Mouse (Mus musculus): ENCODE results near the gene Ehd4. TPM values are rescaled to one million over a fixed set of nuclear protein-coding genes. Genes with fewer than 3 reads are reported as not detected.
A peak's percentile ranks its signal among the peaks of the same experiment; 100 is the strongest.

The Ehd4 gene
- total RNA-seq, 2 experiments from 2014 or later = 7.6 to 7.7 TPM

DNA sequence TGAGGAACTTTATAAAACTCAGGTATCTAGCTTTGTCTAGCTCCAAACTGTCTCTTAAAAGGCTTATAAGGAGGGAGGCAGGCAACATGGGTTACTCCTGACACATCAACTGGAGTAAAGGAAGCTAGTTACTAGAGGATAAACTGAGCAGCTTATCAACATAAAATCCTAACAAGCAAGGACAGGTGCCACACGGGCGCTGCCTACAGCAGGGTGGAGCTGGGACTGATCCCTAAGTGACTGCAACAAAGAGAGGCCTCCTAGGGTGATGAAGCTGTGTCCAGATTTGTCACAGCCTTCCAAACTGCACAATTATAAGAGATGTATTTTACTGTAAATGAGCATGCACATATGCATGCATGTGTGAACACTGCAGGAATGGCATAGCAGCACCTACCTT lies 47.0 kb downstream of the Ehd4 start:
- no peak for DNase-seq

DNA sequence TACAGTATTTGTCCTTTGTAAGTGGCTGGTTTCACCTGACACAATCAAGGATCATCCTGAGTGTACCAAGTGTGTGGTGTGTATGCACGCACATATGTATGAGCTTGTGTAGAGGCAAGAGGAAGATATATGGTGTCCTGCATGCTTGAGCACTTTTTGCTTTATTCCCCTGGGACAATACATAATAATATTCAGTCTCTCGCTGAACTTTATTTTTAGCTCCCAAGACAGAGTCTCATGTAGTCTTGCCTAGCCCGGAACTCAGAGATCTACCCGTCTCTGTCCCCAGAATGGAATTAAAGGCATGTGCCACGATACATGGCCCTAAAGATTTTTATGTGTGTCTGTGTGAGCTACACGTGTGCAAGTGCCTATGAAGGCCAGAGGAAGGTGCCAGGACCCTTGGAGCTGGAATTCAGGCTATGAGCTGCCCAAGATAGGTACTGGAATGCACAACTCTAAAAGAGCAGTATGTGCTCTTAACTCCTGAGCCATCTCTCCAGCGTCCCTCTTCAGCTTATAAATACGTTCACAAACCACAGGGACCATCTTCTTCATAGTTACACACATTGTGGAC lies 47.9 kb downstream of the Ehd4 start:
- no peak for DNase-seq

DNA sequence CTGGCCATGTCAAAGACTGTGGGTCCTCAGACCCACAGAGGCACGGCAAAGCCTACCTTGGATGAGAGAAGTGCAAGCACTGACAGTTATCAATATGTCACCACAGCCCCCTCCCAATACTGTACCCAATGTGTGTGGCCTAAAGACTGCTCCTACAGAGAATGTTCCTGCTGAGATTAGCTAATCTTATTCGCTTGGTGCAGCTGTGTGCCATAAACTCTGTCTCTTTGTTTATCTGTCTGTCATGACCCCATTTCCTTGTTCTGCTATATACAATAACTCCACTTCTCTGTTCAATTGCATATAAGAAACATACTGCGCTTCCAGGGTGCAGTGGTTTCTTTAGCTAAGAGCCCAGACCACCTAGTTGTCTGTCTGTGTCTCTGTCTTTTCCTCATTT lies 48.5 kb downstream of the Ehd4 start:
- DNase-seq = no peak

GRCm38 (mm10) chr2:120102881-120103280 lies 51.5 kb downstream of the Ehd4 start:
- no peak for DNase-seq

DNA sequence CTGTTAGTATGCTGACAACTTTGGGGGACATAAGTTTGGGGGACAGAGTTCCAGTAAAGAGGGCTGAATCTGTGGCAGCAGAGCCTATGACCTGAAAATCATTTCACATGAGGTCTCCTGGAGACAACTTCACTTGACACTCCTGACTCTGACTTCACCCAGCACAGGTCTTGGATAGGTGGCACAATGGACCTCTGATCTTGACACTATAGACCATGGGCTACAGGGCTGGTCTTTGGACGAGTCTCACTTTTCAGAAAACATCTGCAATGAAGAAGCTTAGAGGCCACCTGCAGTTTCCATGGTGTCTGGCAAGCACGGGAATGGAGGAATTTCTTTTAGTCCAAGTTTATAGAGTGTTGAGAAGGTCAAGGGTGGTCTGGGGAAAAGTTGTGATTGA lies 52.0 kb downstream of the Ehd4 start:
- no peak for DNase-seq

DNA sequence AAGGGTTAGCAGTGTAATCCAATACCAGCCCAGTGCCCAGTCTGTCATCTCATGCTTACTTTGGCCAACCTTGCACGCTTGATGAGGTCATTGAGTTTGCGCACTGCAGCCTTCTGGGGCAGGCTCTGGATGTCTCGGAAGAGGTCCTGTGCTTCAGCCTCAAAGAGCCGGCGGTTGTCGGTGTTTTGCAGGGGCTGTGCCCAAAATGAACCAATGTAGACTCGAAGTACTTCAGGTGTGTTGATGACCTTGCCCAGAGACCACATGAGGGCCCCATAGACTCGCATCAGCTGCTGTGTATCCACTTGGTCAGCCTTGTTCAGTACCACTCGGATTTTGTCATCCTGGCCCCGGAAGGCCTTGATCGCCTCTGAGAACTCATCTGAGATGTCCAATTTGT lies 52.4 kb downstream of the Ehd4 start:
- DNase-seq = no peak

- DNase-seq = no peak
These were observed 54.5 kb downstream of the Ehd4 start for GRCm38 (mm10) chr2:120099886-120100285.

GRCm38 (mm10) chr2:120099263-120099662 lies 55.1 kb downstream of the Ehd4 start:
- DNase-seq = no peak

- no peak for DNase-seq
These were observed 55.6 kb downstream of the Ehd4 start for GRCm38 (mm10) chr2:120098781-120099202.

DNA sequence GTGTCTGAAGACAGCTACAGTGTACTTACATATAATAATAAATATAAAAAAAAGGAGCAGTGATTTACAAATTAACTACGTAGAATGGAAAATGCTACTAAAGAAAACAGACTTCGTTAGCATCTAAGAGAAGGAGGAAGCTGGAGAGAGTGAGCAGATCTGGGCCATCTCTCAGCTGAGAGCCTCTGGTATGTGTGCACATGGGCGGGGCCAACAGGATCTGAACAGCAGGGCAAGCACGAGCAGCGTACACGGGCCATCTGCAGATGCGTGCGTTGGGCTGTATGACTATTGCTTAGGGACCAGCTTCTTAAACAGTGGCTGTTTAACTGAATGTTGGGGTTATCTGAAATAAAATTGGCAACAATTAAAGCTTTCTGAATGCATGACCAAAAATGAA lies 56.5 kb downstream of the Ehd4 start:
- no peak for DNase-seq

DNA sequence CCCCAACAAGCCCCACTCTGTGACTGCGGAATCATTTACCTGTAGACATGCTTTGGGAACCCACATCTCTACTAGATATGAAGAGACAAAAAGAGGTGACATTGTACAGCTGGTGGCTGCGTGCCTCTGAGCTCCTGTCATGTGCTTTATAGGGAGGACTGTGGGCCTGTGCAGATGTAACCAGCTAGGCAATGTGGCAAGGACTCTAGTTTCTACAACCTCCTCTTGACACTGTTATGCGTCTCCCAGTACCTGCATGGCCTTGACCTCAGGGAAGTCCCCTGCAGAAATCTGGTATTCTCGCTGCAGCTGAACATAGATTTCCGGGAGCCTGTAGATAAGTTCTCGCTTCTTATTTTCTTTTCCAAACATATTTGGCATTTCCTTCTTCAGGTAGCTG lies 57.7 kb downstream of the Ehd4 start:
- no peak for DNase-seq

- no peak for DNase-seq
These were observed 58.2 kb downstream of the Ehd4 start for GRCm38 (mm10) chr2:120096191-120096590.

DNA sequence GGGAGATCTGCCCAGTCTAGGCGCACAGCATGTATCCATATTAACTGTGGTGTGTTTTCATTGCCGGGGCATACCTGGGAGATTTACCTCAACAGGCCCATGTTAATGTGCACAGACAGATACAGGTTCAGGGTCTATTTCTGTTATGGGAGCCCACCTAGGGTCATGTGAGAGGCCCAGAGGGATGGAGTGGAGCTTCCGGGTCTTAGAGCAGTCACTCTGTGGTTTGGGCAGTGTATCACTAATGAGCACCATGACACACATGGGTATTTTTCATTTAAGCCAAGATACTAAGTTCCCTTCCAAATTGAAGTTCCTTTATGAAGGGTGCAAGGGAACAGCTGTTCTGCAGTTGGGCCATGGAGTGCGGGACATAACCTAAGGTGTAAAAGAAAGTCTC lies 59.2 kb downstream of the Ehd4 start:
- no peak for DNase-seq

- DNase-seq = peak in 1 of 2 experiments; percentile 27
These were observed 60.6 kb downstream of the Ehd4 start for GRCm38 (mm10) chr2:120093671-120094430.

GRCm38 (mm10) chr2:120090979-120091378 lies 63.4 kb downstream of the Ehd4 start:
- no peak for DNase-seq

DNA sequence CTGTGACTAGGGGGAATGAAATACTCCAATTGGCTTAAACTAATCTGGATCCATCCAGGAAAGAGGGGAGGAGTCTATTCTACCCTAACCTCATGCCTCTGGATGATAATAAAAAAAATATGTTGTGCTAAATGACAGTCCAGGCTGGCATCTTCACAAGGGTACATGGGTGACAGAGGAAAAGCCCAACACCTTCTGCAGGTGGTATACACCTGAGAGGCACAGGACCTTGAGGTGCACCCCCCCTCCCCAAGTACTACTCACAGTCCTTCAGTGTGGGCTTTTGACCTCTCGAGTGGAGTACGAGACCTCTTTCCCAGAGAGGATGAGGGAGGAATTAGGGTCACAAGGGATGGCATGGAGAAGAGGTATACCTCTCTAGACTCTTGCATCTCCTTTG lies 66.5 kb downstream of the Ehd4 start:
- no peak for DNase-seq

- no peak for DNase-seq
These were observed 67.0 kb downstream of the Ehd4 start for GRCm38 (mm10) chr2:120087391-120087790.

DNA sequence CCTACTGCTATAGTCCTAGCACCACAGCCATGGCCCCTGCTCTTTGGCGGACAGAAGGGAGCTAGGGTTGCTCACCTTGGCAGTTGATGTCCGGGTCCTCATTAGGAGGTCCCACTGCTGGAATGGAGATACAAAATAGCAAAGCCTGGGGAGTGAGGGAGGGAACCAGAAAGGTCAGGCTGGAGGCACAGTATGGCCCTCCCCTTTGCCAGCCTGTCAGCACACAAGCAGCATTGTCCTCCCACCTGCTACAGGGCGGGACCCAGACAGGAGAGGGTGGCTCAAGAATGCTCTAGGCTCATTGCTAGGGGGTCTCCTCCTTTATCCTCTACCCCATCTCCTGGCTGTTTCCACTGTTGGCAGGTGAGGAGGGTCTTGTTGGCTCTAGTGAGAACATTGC lies 68.4 kb downstream of the Ehd4 start:
- DNase-seq = no peak

DNA sequence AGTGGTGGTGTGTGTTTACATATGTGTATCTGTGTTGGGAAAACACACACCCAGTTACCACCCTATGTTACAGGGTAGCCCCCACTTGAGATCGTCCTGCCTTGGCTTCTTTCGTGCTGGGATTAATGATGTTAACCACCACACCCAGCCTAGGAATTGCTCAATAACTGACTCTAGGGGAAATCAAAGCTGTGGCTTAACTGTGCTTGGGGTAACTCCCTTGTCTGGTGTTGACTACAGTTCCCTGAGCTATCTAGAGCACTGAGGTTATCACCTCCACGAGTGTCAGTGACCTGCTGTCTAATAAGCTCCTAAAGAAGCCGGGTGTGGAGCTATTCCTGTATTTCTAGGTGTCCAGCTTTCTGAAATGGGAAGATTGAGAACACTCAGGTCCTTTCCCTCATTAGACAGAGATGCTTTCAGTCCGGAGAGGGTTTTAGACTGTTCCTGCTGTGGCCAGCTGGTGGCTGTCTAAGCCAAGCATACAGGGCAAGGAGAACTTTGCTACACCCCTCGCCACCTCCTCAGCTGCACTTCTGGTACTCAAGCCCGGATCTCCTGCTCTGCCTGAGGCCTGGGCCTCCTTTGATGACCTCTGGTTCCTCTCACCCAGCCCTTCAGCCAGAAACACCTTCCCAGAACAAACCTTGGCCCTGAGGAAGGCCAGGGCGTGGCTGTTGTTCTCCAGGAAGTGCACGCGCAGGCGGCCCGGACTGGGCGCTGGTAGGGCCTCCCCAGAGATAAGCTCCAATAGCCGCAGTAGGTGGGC lies 69.6 kb downstream of the Ehd4 start:
- DNase-seq = peak in 1 of 2 experiments; percentile 12

DNA sequence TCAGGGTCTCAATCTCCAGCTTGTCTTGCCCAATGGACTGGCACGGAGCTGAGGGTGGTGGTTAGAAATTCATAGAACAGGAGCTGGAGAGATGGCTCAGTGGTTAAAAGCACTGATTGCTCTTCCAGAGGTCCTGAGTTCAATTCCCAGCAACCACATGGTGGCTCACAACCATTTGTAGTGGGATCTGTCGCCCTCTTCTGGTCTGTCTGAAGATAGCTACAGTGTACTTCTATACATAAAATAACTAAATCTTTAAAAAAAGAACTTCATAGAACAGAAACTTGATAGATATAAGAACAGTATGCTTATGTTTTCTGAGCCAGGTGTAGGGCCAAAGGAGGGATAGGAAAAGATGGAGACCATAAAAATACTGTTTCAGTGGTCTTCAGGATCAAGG lies 72.0 kb downstream of the Ehd4 start:
- DNase-seq = no peak

DNA sequence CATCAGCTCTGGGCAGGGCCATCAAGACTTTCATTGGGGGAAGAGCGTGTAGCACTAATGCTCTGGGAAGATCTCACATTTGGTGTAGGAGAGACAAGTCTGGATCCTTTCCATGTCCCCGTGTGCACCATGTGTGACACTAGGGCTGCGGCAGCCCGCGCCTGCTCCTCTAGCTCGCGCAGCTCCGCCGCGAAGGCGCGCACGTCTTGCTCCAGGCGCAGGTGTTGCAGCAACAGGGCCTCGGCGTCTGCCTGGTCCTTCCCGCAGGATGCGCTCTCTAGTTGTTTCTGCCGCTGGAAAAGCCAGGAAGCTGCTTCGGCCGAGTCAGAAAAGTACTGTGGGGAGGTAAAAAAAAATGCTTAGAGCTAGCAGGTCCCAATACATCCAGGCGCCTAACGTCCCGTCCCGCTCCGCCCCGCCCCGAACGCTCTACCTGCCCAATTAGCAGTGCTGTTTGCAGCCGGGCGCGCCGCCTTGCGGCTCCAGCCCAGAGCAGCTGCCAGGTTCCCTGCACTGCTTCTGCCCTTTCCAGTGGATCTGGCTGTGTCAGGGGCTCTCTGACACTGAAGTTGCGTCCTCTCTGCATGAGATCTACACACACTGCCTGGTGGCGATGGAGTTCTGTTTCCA lies 78.2 kb downstream of the Ehd4 start:
- DNase-seq = no peak

DNA sequence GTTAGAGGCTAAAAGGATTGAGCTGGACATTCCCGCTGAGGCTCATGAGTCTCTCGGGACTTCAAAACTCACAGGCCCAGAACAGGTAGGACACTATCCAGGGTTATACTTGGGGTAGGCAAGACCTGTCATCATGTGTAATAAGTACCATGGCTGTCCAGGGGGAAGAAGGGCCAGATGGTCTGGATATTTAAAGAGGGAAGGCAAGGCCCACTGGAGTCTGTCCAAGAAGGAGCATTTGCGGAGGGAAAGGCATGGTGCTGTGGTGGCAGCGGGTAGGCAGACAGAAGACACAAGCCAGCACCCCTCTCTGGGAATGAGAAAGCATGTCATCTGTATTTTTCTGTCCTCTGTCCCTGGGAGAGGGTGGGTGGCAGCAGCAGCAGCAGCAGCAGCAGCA lies 80.3 kb downstream of the Ehd4 start:
- DNase-seq = no peak

DNA sequence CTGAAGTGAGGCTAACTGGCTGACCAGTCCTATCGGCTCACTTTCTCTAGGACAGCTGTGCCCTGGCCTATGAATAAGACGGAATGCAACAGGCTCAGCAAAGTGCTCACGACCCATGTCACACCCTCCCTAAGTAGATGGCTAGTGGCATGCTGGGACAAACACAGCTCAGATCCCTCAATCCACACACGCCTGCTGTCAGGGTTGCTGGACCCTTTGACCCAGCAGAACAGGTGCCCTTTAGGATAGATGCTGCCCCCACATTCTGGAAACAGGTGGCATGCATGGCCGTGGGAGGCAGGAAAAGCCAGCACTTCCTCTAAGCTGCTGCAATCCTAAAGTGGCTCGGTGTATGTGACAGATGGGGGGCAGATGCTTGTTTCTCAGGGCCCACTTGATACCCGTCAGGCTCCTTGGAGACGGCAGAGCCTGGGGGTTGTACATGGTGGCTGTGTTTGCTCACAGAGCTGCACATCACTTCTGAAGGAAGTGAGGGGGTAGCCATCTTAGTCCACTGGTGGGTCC lies 84.9 kb downstream of the Ehd4 start:
- DNase-seq = peak; percentile 70 to 72

Measured in layer of hippocampus, postnatal 36 days (tissue).